Mouse (Mus musculus): ENCODE measurements around the gene 1700037C18Rik. TPM values are rescaled to one million over a fixed set of nuclear protein-coding genes. Genes with fewer than 3 reads are reported as not detected.
"Not testable (repeated sequence)": the region's sequence is repeated elsewhere in the genome, so short reads cannot be mapped to it uniquely, and the experiment has no call there.

Gene 1700037C18Rik
- total RNA-seq, 2 experiments from 2014 or later: 1.6 to 6.2 TPM

- no peak for ATAC-seq (replicated peaks; ENCODE audit: poor library complexity, severe bottlenecking)
Observed at GRCm38 (mm10) chr16:3876346-3876745, 32.1 kb downstream of the 1700037C18Rik start.

- peak; percentile 97 for ATAC-seq (replicated peaks; ENCODE audit: poor library complexity, severe bottlenecking)
Observed at GRCm38 (mm10) chr16:3872216-3873047, 36.1 kb downstream of the 1700037C18Rik start, which contains the start of gene Naa60. Gene Naa60, plus strand, starts transcription at chr16:3872375.

- peak; percentile 45 for ATAC-seq (replicated peaks; ENCODE audit: poor library complexity, severe bottlenecking)
Observed at GRCm38 (mm10) chr16:3871815-3872214, 36.7 kb downstream of the 1700037C18Rik start.

- ATAC-seq (replicated peaks; ENCODE audit: poor library complexity, severe bottlenecking): peak; percentile 55
Observed at GRCm38 (mm10) chr16:3859254-3859653, 49.2 kb downstream of the 1700037C18Rik start.

GRCm38 (mm10) chr16:3855776-3856175 is 52.7 kb downstream of the 1700037C18Rik start:
- ATAC-seq (replicated peaks; ENCODE audit: poor library complexity, severe bottlenecking): no peak

- ATAC-seq (replicated peaks; ENCODE audit: poor library complexity, severe bottlenecking): no peak
Observed at GRCm38 (mm10) chr16:3854437-3855182, 53.9 kb downstream of the 1700037C18Rik start.

GRCm38 (mm10) chr16:3852586-3852985 is 55.9 kb downstream of the 1700037C18Rik start:
- ATAC-seq (replicated peaks; ENCODE audit: poor library complexity, severe bottlenecking): no peak

GRCm38 (mm10) chr16:3851301-3851700 is 57.2 kb downstream of the 1700037C18Rik start:
- ATAC-seq (replicated peaks; ENCODE audit: poor library complexity, severe bottlenecking): not testable (repeated sequence)

- no peak for ATAC-seq (replicated peaks; ENCODE audit: poor library complexity, severe bottlenecking)
Observed at GRCm38 (mm10) chr16:3848416-3848815, 60.1 kb downstream of the 1700037C18Rik start.

- ATAC-seq (replicated peaks; ENCODE audit: poor library complexity, severe bottlenecking): no peak
Observed at GRCm38 (mm10) chr16:3847871-3848270, 60.6 kb downstream of the 1700037C18Rik start.

GRCm38 (mm10) chr16:3846711-3847518 is 61.6 kb downstream of the 1700037C18Rik start, which contains the start of gene Zfp174:
Gene Zfp174, plus strand, starts transcription at chr16:3847268.
- peak; percentile 96 for ATAC-seq (replicated peaks; ENCODE audit: poor library complexity, severe bottlenecking)

Other genes starting within 250 kb of the 1700037C18Rik start
- 41.7 and 43.9 TPM in 2 replicates for gene Mefv, start 190.6 kb downstream of the 1700037C18Rik start, total RNA-seq (2014; fragmentation: Nextera tagmentation)
- gene Mefv, start 190.6 kb downstream of the 1700037C18Rik start, total RNA-seq (2017): 61.1 and 63.4 TPM in 2 replicates
- 26.5 and 43.4 TPM in 2 replicates for gene Zfp263, start 164.6 kb downstream of the 1700037C18Rik start, total RNA-seq (2014; fragmentation: Nextera tagmentation)
- 44.7 and 56.1 TPM in 2 replicates for gene Zfp263, start 164.6 kb downstream of the 1700037C18Rik start, total RNA-seq (2017)
- not detected in 2 replicates for gene Olfr15, start 77.8 kb downstream of the 1700037C18Rik start, total RNA-seq (2014; fragmentation: Nextera tagmentation)
- not detected in 2 replicates for gene Olfr15, start 77.8 kb downstream of the 1700037C18Rik start, total RNA-seq (2017)
- 0.64 and 1.4 TPM in 2 replicates for gene Zfp174, start 61.4 kb downstream of the 1700037C18Rik start, total RNA-seq (2014; fragmentation: Nextera tagmentation)
- 0.60 and 0.77 TPM in 2 replicates for gene Zfp174, start 61.4 kb downstream of the 1700037C18Rik start, total RNA-seq (2017)
- gene Naa60, start 36.3 kb downstream of the 1700037C18Rik start, total RNA-seq (2014; fragmentation: Nextera tagmentation): 72.5 and 101 TPM in 2 replicates
- gene Naa60, start 36.3 kb downstream of the 1700037C18Rik start, total RNA-seq (2017): 33.9 and 34.1 TPM in 2 replicates
- gene Zfp597, start 24.1 kb downstream of the 1700037C18Rik start, total RNA-seq (2014; fragmentation: Nextera tagmentation): 9.9 and 10.0 TPM in 2 replicates
- 8.2 and 11.8 TPM in 2 replicates for gene Zfp597, start 24.1 kb downstream of the 1700037C18Rik start, total RNA-seq (2017)
- gene Gm20695, start 24.0 kb downstream of the 1700037C18Rik start, total RNA-seq (2014; fragmentation: Nextera tagmentation): 1.3 and 7.0 TPM in 2 replicates
- gene Gm20695, start 24.0 kb downstream of the 1700037C18Rik start, total RNA-seq (2017): 1.4 TPM in 1 of 2 replicates, not detected in the other
- gene Cluap1, start 112 bp upstream of the 1700037C18Rik start, total RNA-seq (2014; fragmentation: Nextera tagmentation): 23.1 and 23.8 TPM in 2 replicates
- gene Cluap1, start 112 bp upstream of the 1700037C18Rik start, total RNA-seq (2017): 41.5 and 45.6 TPM in 2 replicates
- 1.0 and 1.4 TPM in 2 replicates for gene Nlrc3, start 67.9 kb upstream of the 1700037C18Rik start, total RNA-seq (2014; fragmentation: Nextera tagmentation)
- 0.13 and 0.52 TPM in 2 replicates for gene Nlrc3, start 67.9 kb upstream of the 1700037C18Rik start, total RNA-seq (2017)
- 29.0 and 43.4 TPM in 2 replicates for gene Slx4, start 95.1 kb upstream of the 1700037C18Rik start, total RNA-seq (2014; fragmentation: Nextera tagmentation)
- gene Slx4, start 95.1 kb upstream of the 1700037C18Rik start, total RNA-seq (2017): 22.3 TPM in 2 replicates
- gene Dnase1, start 128.3 kb upstream of the 1700037C18Rik start, total RNA-seq (2014; fragmentation: Nextera tagmentation): not detected in 2 replicates
- 0.04 TPM in 1 of 2 replicates, not detected in the other for gene Dnase1, start 128.3 kb upstream of the 1700037C18Rik start, total RNA-seq (2017)
- 121 and 126 TPM in 2 replicates for gene Trap1, start 169.1 kb upstream of the 1700037C18Rik start, total RNA-seq (2014; fragmentation: Nextera tagmentation)
- 149 and 178 TPM in 2 replicates for gene Trap1, start 169.1 kb upstream of the 1700037C18Rik start, total RNA-seq (2017)

All from granulocyte monocyte progenitor cell, adult 5-6 weeks (primary cell).